Mouse (Mus musculus): ENCODE measurements around the gene Acot6. TPM values are rescaled to one million over a fixed set of nuclear protein-coding genes. Genes with fewer than 3 reads are reported as not detected.
A peak's percentile ranks its signal among the peaks of the same experiment; 100 is the strongest.
"Not testable (repeated sequence)": the region's sequence is repeated elsewhere in the genome, so short reads cannot be mapped to it uniquely, and the experiment has no call there.

Acot6 gene
- 1.2 TPM in 2 replicates for polyA plus RNA-seq (2015; fragmentation: Nextera tagmentation; extraction: Ambion mirVana)

DNA sequence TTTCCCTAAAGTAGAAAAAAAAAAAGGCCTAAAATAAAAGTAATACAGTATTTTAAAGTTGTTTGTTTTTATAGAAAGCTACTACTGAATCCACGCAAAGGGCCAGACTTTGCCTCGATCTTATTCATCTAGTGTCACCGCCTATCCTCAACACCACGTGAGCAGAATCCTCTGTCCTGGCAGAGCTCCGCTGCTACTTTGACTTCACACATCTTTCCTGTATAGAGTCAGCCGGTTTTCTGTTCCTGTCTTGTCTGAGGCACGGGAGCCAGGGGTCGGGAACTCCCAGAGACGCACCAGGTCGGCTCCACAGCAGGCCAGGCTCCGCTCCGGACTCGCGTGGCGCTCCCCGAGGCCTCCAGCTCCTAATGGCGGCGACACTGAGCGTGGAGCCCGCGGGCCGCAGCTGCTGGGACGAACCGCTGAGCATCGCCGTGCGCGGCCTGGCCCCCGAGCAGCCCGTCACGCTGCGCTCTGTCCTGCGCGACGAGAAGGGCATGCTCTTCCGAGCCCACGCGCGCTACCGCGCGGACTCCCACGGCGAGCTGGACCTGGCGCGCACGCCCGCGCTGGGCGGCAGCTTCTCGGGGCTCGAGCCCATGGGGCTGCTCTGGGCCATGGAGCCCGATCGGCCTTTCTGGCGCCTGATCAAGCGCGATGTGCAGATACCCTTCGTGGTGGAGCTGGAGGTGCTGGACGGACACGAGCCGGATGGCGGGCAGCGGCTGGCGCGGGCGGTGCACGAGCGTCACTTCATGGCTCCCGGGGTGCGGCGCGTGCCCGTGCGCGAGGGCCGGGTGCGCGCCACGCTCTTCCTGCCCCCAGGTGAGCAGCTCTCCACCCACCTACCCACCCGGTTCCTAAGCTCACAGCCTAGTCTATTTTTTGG is at the start of gene Acot6:
Acot6 (plus strand) TSS at position 51 of the 889 bp plus-strand sequence.
- Histone ChIP-seq H3K9ac (replicated peaks) (peak within 1 kb of the TSS; percentile 66), H3K4me2 (replicated peaks) (peak within 1 kb of the TSS; percentile 85), H3K4me3 (peak within 1 kb of the TSS; percentile 60), H3K27ac (replicated peaks) (peak within 1 kb of the TSS; percentile 46)
- H3K4me1 ChIP-seq, H3K9me3 ChIP-seq, H3K36me3 ChIP-seq, H3K27me3 ChIP-seq: not testable (repeated sequence)
- ATAC-seq (replicated peaks) = peak; percentile 86
- WGBS = under 1% methylated on average over 80 of the region's 80 CpGs

DNA sequence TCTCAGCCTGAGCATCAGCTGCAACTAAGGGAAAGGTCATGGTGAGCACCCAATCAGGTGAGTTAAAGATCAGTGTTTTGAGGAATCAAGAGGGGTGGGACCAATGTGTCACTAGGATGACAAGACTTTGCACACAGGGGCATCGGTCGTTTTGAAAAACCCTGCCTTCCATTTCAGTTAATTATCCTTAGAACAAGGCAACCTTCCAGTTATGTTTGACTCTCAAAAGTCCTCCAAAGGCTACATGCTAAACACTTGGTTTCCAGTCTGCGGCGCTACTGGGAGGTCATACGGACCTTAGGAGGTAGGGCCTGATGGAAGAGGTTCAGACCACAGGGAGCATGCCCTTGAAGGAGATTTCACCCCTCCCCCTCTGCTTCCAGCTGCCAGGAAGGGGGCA is 49.7 kb upstream of the Acot6 start:
- not testable (repeated sequence) for H3K4me2 ChIP-seq (replicated peaks); H3K9me3 ChIP-seq; H3K9ac ChIP-seq (replicated peaks); H3K4me3 ChIP-seq; H3K4me1 ChIP-seq; ATAC-seq (replicated peaks); H3K27ac ChIP-seq (replicated peaks); H3K36me3 ChIP-seq
- peaks cover 14% of the 10 kb centered on the region; the same call in 1 of the 2 replicates for H3K27me3 ChIP-seq
- 84% methylated on average over 5 of the region's 5 CpGs for WGBS

GRCm38 (mm10) chr12:84051937-84052474 is 48.4 kb upstream of the Acot6 start, which contains the start of gene Acot3:
Acot3 (plus strand) TSS chr12:84052144.
- peaks cover 14% of the 10 kb centered on the region; the same call in 1 of the 2 replicates for H3K27me3 ChIP-seq
- peak within 1 kb of the TSS; percentile 46 for H3K4me3 ChIP-seq
- H3K27ac ChIP-seq (replicated peaks) = no peak within 1 kb of the TSS
- H3K9ac ChIP-seq (replicated peaks) = no peak within 1 kb of the TSS
- H3K4me2 ChIP-seq (replicated peaks) = peak within 1 kb of the TSS; percentile 73; the same call in 1 of the 2 replicates
- no peaks in the 10 kb centered on the region for H3K9me3 ChIP-seq
- no peak for ATAC-seq (replicated peaks)
- no peaks in the 10 kb centered on the region for H3K36me3 ChIP-seq
- peaks cover 6% of the 10 kb centered on the region for H3K4me1 ChIP-seq
- WGBS = 88% methylated on average over 5 of the region's 5 CpGs

GRCm38 (mm10) chr12:84052609-84053008 is 47.8 kb upstream of the Acot6 start:
- Histone ChIP-seq H3K4me1 (peaks cover 6% of the 10 kb centered on the region), H3K9ac (replicated peaks) (no peak overlapping the region), H3K27ac (replicated peaks) (no peak overlapping the region), H3K36me3 (no peaks in the 10 kb centered on the region), H3K27me3 (peaks cover 14% of the 10 kb centered on the region; the same call in 1 of the 2 replicates), H3K4me2 (replicated peaks) (no peak overlapping the region), H3K4me3 (no peak overlapping the region), H3K9me3 (no peaks in the 10 kb centered on the region)
- ATAC-seq (replicated peaks) = no peak
- 86% methylated on average over 7 of the region's 7 CpGs for WGBS

GRCm38 (mm10) chr12:84053173-84053572 is 47.3 kb upstream of the Acot6 start:
- H3K4me2 ChIP-seq (replicated peaks) = peak overlapping the region; percentile 73
- peaks cover 14% of the 10 kb centered on the region; the same call in 1 of the 2 replicates for H3K27me3 ChIP-seq
- H3K27ac ChIP-seq (replicated peaks) = no peak overlapping the region
- no peak; the same call in 1 of the 2 replicates for ATAC-seq (replicated peaks)
- H3K9ac ChIP-seq (replicated peaks) = peak overlapping the region; percentile 39
- WGBS = 8% methylated on average over 16 of the region's 16 CpGs
- H3K9me3 ChIP-seq = no peaks in the 10 kb centered on the region
- H3K4me3 ChIP-seq = peak overlapping the region; percentile 46
- H3K4me1 ChIP-seq = peaks cover 6% of the 10 kb centered on the region
- H3K36me3 ChIP-seq = no peaks in the 10 kb centered on the region

GRCm38 (mm10) chr12:84053679-84054391 is 46.6 kb upstream of the Acot6 start:
- peak overlapping the region; percentile 73 for H3K4me2 ChIP-seq (replicated peaks)
- WGBS = 3% methylated on average over 41 of the region's 46 CpGs
- peak overlapping the region; percentile 46 for H3K4me3 ChIP-seq
- no peaks in the 10 kb centered on the region for H3K36me3 ChIP-seq
- peaks cover 14% of the 10 kb centered on the region; the same call in 1 of the 2 replicates for H3K27me3 ChIP-seq
- H3K4me1 ChIP-seq = peaks cover 6% of the 10 kb centered on the region
- H3K27ac ChIP-seq (replicated peaks) = no peak overlapping the region
- no peak for ATAC-seq (replicated peaks)
- H3K9me3 ChIP-seq = no peaks in the 10 kb centered on the region
- peak overlapping the region; percentile 39 for H3K9ac ChIP-seq (replicated peaks)

DNA sequence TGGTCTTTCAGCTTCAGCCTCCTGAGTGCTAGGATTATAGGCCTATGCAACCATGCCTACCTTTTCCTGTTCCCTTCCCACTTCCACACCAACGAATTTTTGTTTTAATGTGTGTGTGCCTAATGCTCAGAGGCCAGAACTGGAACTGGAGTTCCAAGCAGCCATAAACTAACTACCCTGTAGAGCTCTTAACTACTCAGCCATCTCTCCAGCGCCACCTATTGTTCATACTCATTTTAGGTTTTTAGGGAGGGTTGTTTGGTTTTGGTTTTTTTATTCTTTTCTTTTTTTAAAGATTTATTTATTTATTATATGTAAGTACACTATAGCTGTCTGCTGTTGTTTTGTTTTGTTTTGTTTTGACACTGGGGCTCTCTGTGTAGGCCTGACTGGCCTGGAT is 39.5 kb upstream of the Acot6 start:
- WGBS = 33% methylated on average over 2 of the region's 2 CpGs
- Histone ChIP-seq H3K27ac (replicated peaks) (no peak overlapping the region), H3K36me3 (no peaks in the 10 kb centered on the region), H3K4me2 (replicated peaks) (no peak overlapping the region), H3K27me3 (no peaks in the 10 kb centered on the region), H3K4me3 (no peak overlapping the region), H3K9ac (replicated peaks) (no peak overlapping the region), H3K9me3 (0 out of 2 replicates have a peak, but pooled peaks cover 3% of the 10 kb centered on the region), H3K4me1 (no peaks in the 10 kb centered on the region)
- no peak for ATAC-seq (replicated peaks)

GRCm38 (mm10) chr12:84062336-84062735 is 38.1 kb upstream of the Acot6 start:
- H3K4me3 ChIP-seq = no peak overlapping the region
- ATAC-seq (replicated peaks) = no peak
- H3K36me3 ChIP-seq = no peaks in the 10 kb centered on the region
- H3K9ac ChIP-seq (replicated peaks) = no peak overlapping the region
- no peak overlapping the region for H3K27ac ChIP-seq (replicated peaks)
- WGBS = 94% methylated on average over 20 of the region's 20 CpGs
- H3K27me3 ChIP-seq = no peaks in the 10 kb centered on the region
- H3K4me2 ChIP-seq (replicated peaks) = no peak overlapping the region
- 0 out of 2 replicates have a peak, but pooled peaks cover 3% of the 10 kb centered on the region for H3K9me3 ChIP-seq
- no peaks in the 10 kb centered on the region for H3K4me1 ChIP-seq

GRCm38 (mm10) chr12:84063228-84063627 is 37.2 kb upstream of the Acot6 start:
- no peaks in the 10 kb centered on the region for H3K4me1 ChIP-seq
- no peak overlapping the region for H3K4me3 ChIP-seq
- 76% methylated on average over 5 of the region's 5 CpGs for WGBS
- H3K9ac ChIP-seq (replicated peaks) = no peak overlapping the region
- no peak for ATAC-seq (replicated peaks)
- H3K36me3 ChIP-seq = no peaks in the 10 kb centered on the region
- no peak overlapping the region for H3K4me2 ChIP-seq (replicated peaks)
- H3K27ac ChIP-seq (replicated peaks) = no peak overlapping the region
- H3K9me3 ChIP-seq = 0 out of 2 replicates have a peak, but pooled peaks cover 3% of the 10 kb centered on the region
- H3K27me3 ChIP-seq = peaks cover 5% of the 10 kb centered on the region; the same call in 1 of the 2 replicates

- 87% methylated on average over 2 of the region's 2 CpGs for WGBS
- no peaks in the 10 kb centered on the region for H3K36me3 ChIP-seq
Measured at GRCm38 (mm10) chr12:84063833-84064232, 36.6 kb upstream of the Acot6 start.

GRCm38 (mm10) chr12:84064621-84065020 is 35.8 kb upstream of the Acot6 start:
- Histone ChIP-seq H3K27ac (replicated peaks) (no peak overlapping the region), H3K4me2 (replicated peaks) (no peak overlapping the region), H3K36me3 (no peaks in the 10 kb centered on the region), H3K27me3 (peaks cover 16% of the 10 kb centered on the region), H3K4me1 (0 out of 2 replicates have a peak, but pooled peaks cover 4% of the 10 kb centered on the region), H3K9me3 (0 out of 2 replicates have a peak, but pooled peaks cover 3% of the 10 kb centered on the region), H3K4me3 (no peak overlapping the region), H3K9ac (replicated peaks) (no peak overlapping the region)
- no peak for ATAC-seq (replicated peaks)
- 75% methylated on average over 8 of the region's 8 CpGs for WGBS

More at GRCm38 (mm10) chr12:84063833-84064232, 36.6 kb upstream of the Acot6 start:
- no peaks in the 10 kb centered on the region for H3K4me1 ChIP-seq
- no peak overlapping the region for H3K27ac ChIP-seq (replicated peaks)
- H3K4me2 ChIP-seq (replicated peaks) = no peak overlapping the region
- H3K9me3 ChIP-seq = 0 out of 2 replicates have a peak, but pooled peaks cover 3% of the 10 kb centered on the region
- ATAC-seq (replicated peaks) = no peak
- peaks cover 10% of the 10 kb centered on the region for H3K27me3 ChIP-seq
- no peak overlapping the region for H3K9ac ChIP-seq (replicated peaks)
- H3K4me3 ChIP-seq = no peak overlapping the region
